Comparison of ENCODE assay signal across 13 mouse cellular contexts in genomic region chr16:19979755-19980154, GRCm38 (mm10). TPM values are rescaled to one million over a fixed set of nuclear protein-coding genes. Genes with fewer than 3 reads are reported as not detected.
DNase-seq lines count a peak whose midpoint lies in the region; ATAC-seq and TF ChIP-seq lines count a peak whose summit lies in the region.
"Had no signal": no experiment of that assay in that cellular context is flagged by ENCODE, and none has a peak within 500 bp of the region (broad histone marks: within the 10 kb centered on the region; RNA-seq: fewer than 3 reads in every experiment).

No protein-coding gene starts in this region.

- H3K27me3 ChIP-seq in heart, embryonic 12.5 days (replicated peaks): no peaks in the 10 kb centered on the region
- no peaks in the 10 kb centered on the region for H3K27me3 ChIP-seq in lung, embryonic 14.5 days (ENCODE audit: insufficient read depth, low read length)
- H3K27me3 ChIP-seq in Patski: no peaks in the 10 kb centered on the region
- no peaks in the 10 kb centered on the region for H3K27me3 ChIP-seq in liver, postnatal 0 days (ENCODE audit: insufficient read depth, low read length)
- no peaks in the 10 kb centered on the region for H3K27me3 ChIP-seq in hindbrain, embryonic 13.5 days
- H3K27me3 ChIP-seq: hindbrain, embryonic 15.5 days had no signal

- peaks cover 5% of the 10 kb centered on the region; the same call in 1 of the 2 replicates for H3K9me3 ChIP-seq in heart, embryonic 12.5 days (replicated peaks)
- H3K9me3 ChIP-seq in lung, embryonic 14.5 days (ENCODE audit: low read depth, low read length): no peaks in the 10 kb centered on the region; the same call in 1 of the 2 replicates
- H3K9me3 ChIP-seq in liver, postnatal 0 days (ENCODE audit: low read length): no peaks in the 10 kb centered on the region
- H3K9me3 ChIP-seq in hindbrain, embryonic 13.5 days: no peaks in the 10 kb centered on the region
- H3K9me3 ChIP-seq: hindbrain, embryonic 15.5 days had no signal

- peak overlapping the region; percentile 47 for H3K4me2 ChIP-seq in heart, embryonic 12.5 days
- no peak overlapping the region; the same call in 1 of the 2 replicates for H3K4me2 ChIP-seq in lung, embryonic 14.5 days
- H3K4me2 ChIP-seq in liver, postnatal 0 days (ENCODE audit: low read depth, low read length): peak overlapping the region; percentile 68
- H3K4me2 ChIP-seq in hindbrain, embryonic 13.5 days: no peak overlapping the region
- H3K4me2 ChIP-seq: hindbrain, embryonic 15.5 days had no signal

- intact Hi-C loops in heart, postnatal 10 days (cut with DNase I): loop anchor here (5.0 kb wide), 1 partner anchor 118 kb away; the partner anchor contains the start of gene Klhl24

- TF ChIP-seq CTCF in lung, embryonic 14.5 days (IDR thresholded peaks at IDR 0.05; ENCODE audit: low read depth): no peak
- no peak for TF ChIP-seq CTCF in Patski (IDR thresholded peaks at IDR 0.05)
- TF ChIP-seq CTCF in liver, postnatal 0 days (IDR thresholded peaks at IDR 0.05; ENCODE audit: low read depth): no peak

- no peak overlapping the region for H3K9ac ChIP-seq in heart, embryonic 12.5 days
- H3K9ac ChIP-seq in lung, embryonic 14.5 days: no peak overlapping the region
- H3K9ac ChIP-seq in liver, postnatal 0 days (replicated peaks): no peak overlapping the region
- no peak overlapping the region for H3K9ac ChIP-seq in hindbrain, embryonic 13.5 days
- H3K9ac ChIP-seq: hindbrain, embryonic 15.5 days had no signal

- CTCF ChIA-PET in Patski (lab: Charles Lee): no interaction called here

- peak overlapping the region; percentile 47; the same call in 1 of the 2 replicates for H3K27ac ChIP-seq in heart, embryonic 12.5 days (ENCODE audit: poor library complexity, severe bottlenecking)
- no peak overlapping the region for H3K27ac ChIP-seq in lung, embryonic 14.5 days (ENCODE audit: low read depth)
- H3K27ac ChIP-seq in liver, postnatal 0 days (ENCODE audit: low read depth): peak overlapping the region; percentile 51
- H3K27ac ChIP-seq in hindbrain, embryonic 13.5 days: no peak overlapping the region
- H3K27ac ChIP-seq: hindbrain, embryonic 15.5 days had no signal

- 54% methylated on average over 2 of the region's 2 CpGs for WGBS in heart, embryonic 12.5 days
- WGBS in lung, embryonic 14.5 days: 64% methylated on average over 2 of the region's 2 CpGs
- WGBS in liver, postnatal 0 days (ENCODE audit: insufficient replicate concordance): 21% methylated on average over 2 of the region's 2 CpGs
- 85% methylated on average over 2 of the region's 2 CpGs for WGBS in hindbrain, embryonic 13.5 days

- POLR2A ChIA-PET in Patski (lab: Charles Lee): no interaction called here

- DNase-seq in heart, postnatal 10 days: no peak
- peak; percentile 23 for DNase-seq in lung, embryonic 14.5 days
- no peak for DNase-seq in lung, postnatal 10 days
- no peak for DNase-seq in Patski (ENCODE audit: low read depth, low spot score)
- no peak for DNase-seq in liver, postnatal 0 days
- no peak for DNase-seq in thymus, postnatal 14 days
- DNase-seq: cerebellum, postnatal 14 days; right cerebral cortex, adult 18-20 months; thymus, postnatal 25 days had no signal

- peak; percentile 48; the same call in 1 of the 2 replicates for TF ChIP-seq EP300 in liver, postnatal 0 days (IDR thresholded peaks at IDR 0.05; ENCODE audit: low read depth)

- in situ Hi-C loops in Patski (cut with MboI; ENCODE audit: low pct_unique_long_range_greater_than_20kb): no loop called here

- H3K4me1 ChIP-seq in heart, embryonic 12.5 days (replicated peaks): peaks cover 25% of the 10 kb centered on the region; the same call in 1 of the 2 replicates
- H3K4me1 ChIP-seq in lung, embryonic 14.5 days (ENCODE audit: insufficient read depth): no peaks in the 10 kb centered on the region
- H3K4me1 ChIP-seq in liver, postnatal 0 days (ENCODE audit: insufficient read depth): peaks cover 25% of the 10 kb centered on the region
- no peaks in the 10 kb centered on the region for H3K4me1 ChIP-seq in hindbrain, embryonic 13.5 days (replicated peaks)
- H3K4me1 ChIP-seq: hindbrain, embryonic 15.5 days had no signal

- peaks cover 5% of the 10 kb centered on the region; the same call in 1 of the 2 replicates for H3K36me3 ChIP-seq in heart, embryonic 12.5 days
- H3K36me3 ChIP-seq in lung, embryonic 14.5 days (ENCODE audit: insufficient read depth): no peaks in the 10 kb centered on the region
- H3K36me3 ChIP-seq in liver, postnatal 0 days (replicated peaks; ENCODE audit: insufficient read depth, low read length): no peaks in the 10 kb centered on the region
- H3K36me3 ChIP-seq in hindbrain, embryonic 13.5 days: no peaks in the 10 kb centered on the region
- H3K36me3 ChIP-seq: hindbrain, embryonic 15.5 days had no signal

- no peak for ATAC-seq in heart, embryonic 12.5 days (ENCODE audit: insufficient number of reproducible peaks, low FRiP score)
- ATAC-seq in lung, embryonic 14.5 days (ENCODE audit: insufficient read depth): no peak
- peak; percentile 31 for ATAC-seq in Patski
- no peak for ATAC-seq in liver, postnatal 0 days
- ATAC-seq in hindbrain, embryonic 13.5 days (ENCODE audit: low FRiP score): no peak
- ATAC-seq: forebrain, embryonic 14.5 days had no signal

- H3K4me3 ChIP-seq in heart, embryonic 12.5 days: no peak overlapping the region
- no peak overlapping the region for H3K4me3 ChIP-seq in lung, embryonic 14.5 days (ENCODE audit: low read depth, low read length)
- peak overlapping the region; percentile 42; the same call in 1 of the 2 replicates for H3K4me3 ChIP-seq in liver, postnatal 0 days (ENCODE audit: low read depth, low read length)
- H3K4me3 ChIP-seq in hindbrain, embryonic 13.5 days: no peak overlapping the region
- H3K4me3 ChIP-seq: hindbrain, embryonic 15.5 days had no signal

RNA-seq across cellular contexts. Expression of gene Klhl6, which starts 3.1 kb away (rescaled TPM):
- polyA plus RNA-seq in heart, embryonic 12.5 days (2016; fragmentation: Nextera tagmentation; extraction: Ambion mirVana): 30.0 and 32.5 TPM in 2 replicates
- total RNA-seq in heart, postnatal 10 days (2021): 10 to 100 TPM in 1 of 2 experiments, 1 to 10 TPM in 1; 8.8 to 12.0 TPM
- polyA plus RNA-seq in lung, embryonic 14.5 days (2014; fragmentation: Nextera tagmentation; extraction: Ambion mirVana): 15.4 and 17.0 TPM in 2 replicates
- polyA plus RNA-seq in Patski (2021): 0.10 TPM
- 17.1 and 17.2 TPM in 2 replicates for polyA plus RNA-seq in liver, postnatal 0 days (2015; fragmentation: Nextera tagmentation; extraction: Ambion mirVana)
- polyA plus RNA-seq in hindbrain, embryonic 13.5 days (2015; fragmentation: Nextera tagmentation; extraction: Ambion mirVana): 6.1 and 6.9 TPM in 2 replicates

Comparison
In these comparisons a context has a peak if more than half of its experiments do, and no peak if none do; other contexts are left out.
1. H3K27ac ChIP-seq: peak in heart, embryonic 12.5 days (single experiment) and liver, postnatal 0 days (single experiment); none in lung, embryonic 14.5 days (single experiment) and hindbrain, embryonic 13.5 days (single experiment).
2. H3K4me2 ChIP-seq: peak in heart, embryonic 12.5 days (single experiment) and liver, postnatal 0 days (single experiment); none in lung, embryonic 14.5 days (single experiment) and hindbrain, embryonic 13.5 days (single experiment).